Mouse (Mus musculus) spleen, adult 2 months (tissue): Measurements from ENCODE around the gene Egln1.

Experiments
- CTCF ChIP-seq: fragments of 200-500 bp; IDR thresholded peaks from 2 replicates; pipeline ENCODE4 v1.5.1; 2011; ENCODE audit warnings: mild to moderate bottlenecking, inconsistent platforms; ENCODE audit not compliant: insufficient read depth, insufficient read length, insufficient replicate concordance; ENCODE audit errors: extremely low read depth
- POLR2A ChIP-seq: fragments of 200-500 bp; IDR thresholded peaks from 2 replicates; pipeline ENCODE4 v1.6.1; 2011; ENCODE audit warnings: low read depth, low read length, inconsistent platforms

GRCm38 (mm10) chr8:124892596-124892995, 56.5 kb downstream of the Egln1 start:
- TF ChIP-seq POLR2A (no peak), CTCF (no peak)
